Mouse (Mus musculus) v-Abl transformed pro-B cells (cell line): ENCODE measurements at regions not wholly inside any gene's neighbourhood (a gene's known extent, or its start where the extent isn't known, plus 50 kb on each side); places are given as distances from the start of the nearest gene placed in this dataset.

Experiments used
- in situ Hi-C, 2 experiments: fragments of 400-800 bp; cut with MboI; formaldehyde crosslinking; loops; one replicate each; pipeline ENCODE4 v1.15.1; 2025; ENCODE audit not compliant: unreplicated experiment in 2 of 2

- in situ Hi-C loops = no loop called here
Observed at GRCm38 (mm10) chr9:52402496-52402895, 234.1 kb upstream of the Zc3h12c start.

DNA sequence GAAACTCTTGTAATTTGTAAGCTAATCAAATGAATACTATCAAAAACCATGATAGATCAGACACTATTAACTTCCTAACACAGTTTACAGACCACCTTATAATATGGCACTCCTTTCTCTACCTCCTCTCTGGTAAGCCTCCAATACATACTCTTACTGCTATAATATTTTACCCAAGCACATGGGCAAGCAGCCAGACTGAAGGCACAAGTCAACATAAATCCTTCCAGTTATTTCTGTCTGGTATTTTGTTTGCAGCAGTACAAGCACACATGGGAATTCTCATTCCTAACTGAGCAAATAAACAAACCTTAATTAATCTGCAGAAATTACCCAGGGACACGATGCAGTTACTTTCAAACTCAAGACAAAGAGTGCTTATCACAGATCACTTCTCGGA lies 210.7 kb upstream of the Zc3h12c start:
- in situ Hi-C loops = no loop called here

DNA sequence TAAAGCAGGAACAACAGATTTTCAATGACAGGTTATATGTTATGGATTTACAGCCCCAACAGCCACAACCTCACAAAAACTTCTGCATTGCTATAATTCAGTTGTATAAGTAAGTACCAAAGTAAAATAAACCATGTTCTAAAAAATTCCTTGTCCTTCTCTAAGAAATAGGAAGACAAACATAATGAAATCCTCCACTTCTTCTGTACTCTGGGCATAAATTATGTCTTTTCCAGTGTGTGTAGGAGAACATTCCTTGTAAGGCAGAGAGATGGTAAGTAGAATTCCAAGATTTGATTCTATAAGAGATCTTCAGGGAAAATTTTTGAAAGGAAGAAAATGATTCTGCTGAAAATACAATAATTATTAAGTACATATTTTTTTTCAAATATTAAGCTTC lies 209.4 kb upstream of the Zc3h12c start:
- in situ Hi-C loops = no loop called here

- in situ Hi-C loops = no loop called here
Observed at GRCm38 (mm10) chr9:52376914-52377313, 208.5 kb upstream of the Zc3h12c start.

GRCm38 (mm10) chr9:52371296-52371695 lies 202.9 kb upstream of the Zc3h12c start:
- in situ Hi-C loops = no loop called here

GRCm38 (mm10) chr9:52368911-52369310 lies 200.5 kb upstream of the Zc3h12c start:
- in situ Hi-C loops = no loop called here

- in situ Hi-C loops = no loop called here
Observed at GRCm38 (mm10) chr9:52368080-52368479, 199.7 kb upstream of the Zc3h12c start.

- in situ Hi-C loops = no loop called here
Observed at GRCm38 (mm10) chr9:52366046-52366445, 197.7 kb upstream of the Zc3h12c start.

DNA sequence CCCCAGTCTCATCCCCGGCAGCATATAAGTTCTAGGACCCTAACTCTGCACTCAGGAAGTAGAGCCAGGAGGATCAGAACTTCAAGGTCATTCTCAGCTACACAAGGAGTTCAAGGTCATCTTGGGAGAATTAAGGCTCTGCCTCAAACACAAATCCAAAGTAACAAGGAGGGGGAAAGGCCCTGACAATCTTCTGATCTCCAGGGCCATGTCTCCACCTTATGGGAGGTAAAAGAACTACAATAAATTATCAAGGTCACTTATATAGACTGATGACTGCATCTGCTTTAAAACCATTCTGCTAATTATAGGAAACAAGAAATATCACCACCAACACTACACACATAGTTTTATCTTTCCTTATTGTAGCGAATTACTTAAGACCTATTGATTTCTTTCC lies 193.2 kb upstream of the Zc3h12c start:
- in situ Hi-C loops = no loop called here

- in situ Hi-C loops = no loop called here
Observed at GRCm38 (mm10) chr9:52359416-52359815, 191.0 kb upstream of the Zc3h12c start.

DNA sequence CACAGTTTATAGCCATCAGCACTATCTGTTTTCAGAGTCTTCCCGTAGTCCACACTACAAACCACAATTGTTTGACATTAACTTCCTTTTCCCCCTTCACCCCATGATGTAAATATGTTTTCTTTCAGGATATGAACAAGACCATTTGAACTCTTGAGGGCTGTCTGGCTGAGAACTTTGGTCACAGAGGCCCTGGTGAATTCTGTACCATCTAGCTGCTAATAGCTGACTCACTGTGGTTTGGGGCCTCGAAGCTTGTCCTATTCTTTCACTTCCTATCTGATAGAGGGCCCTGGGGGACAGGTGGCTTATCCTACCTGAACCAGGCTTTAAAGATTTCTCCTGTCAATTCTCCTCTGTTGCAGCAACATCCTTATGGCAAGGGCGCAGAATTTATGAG lies 188.2 kb upstream of the Zc3h12c start:
- in situ Hi-C loops = no loop called here

- in situ Hi-C loops = no loop called here
Observed at GRCm38 (mm10) chr9:52355187-52355982, 187.0 kb upstream of the Zc3h12c start.

GRCm38 (mm10) chr9:52348536-52349527 lies 180.5 kb upstream of the Zc3h12c start:
- in situ Hi-C loops = no loop called here

GRCm38 (mm10) chr9:52344177-52344877 lies 176.0 kb upstream of the Zc3h12c start:
- in situ Hi-C loops = no loop called here

DNA sequence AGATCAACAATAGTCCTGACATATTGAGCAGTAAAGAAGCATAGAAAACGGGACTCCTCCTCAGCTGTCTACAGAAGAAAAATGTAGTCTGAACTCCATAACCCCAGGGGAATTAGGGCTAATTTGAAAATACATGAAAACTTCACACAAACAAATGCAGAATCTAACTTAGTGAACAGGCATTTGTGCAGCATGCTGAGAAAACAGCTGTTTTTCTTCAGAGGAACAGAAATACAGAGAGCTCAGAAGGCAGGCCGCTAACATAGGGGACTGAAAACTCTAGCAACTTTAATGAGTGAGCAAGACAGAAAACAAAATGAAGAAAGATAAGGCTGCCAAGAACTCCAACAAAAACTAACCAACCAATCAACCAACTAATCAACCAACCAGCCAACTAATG lies 172.7 kb upstream of the Zc3h12c start:
- in situ Hi-C loops = no loop called here

GRCm38 (mm10) chr9:52337786-52338322 lies 169.5 kb upstream of the Zc3h12c start:
- in situ Hi-C loops = no loop called here

- in situ Hi-C loops = no loop called here
Observed at GRCm38 (mm10) chr9:52334767-52335166, 166.4 kb upstream of the Zc3h12c start.

GRCm38 (mm10) chr9:52333884-52334283 lies 165.5 kb upstream of the Zc3h12c start:
- in situ Hi-C loops = no loop called here

DNA sequence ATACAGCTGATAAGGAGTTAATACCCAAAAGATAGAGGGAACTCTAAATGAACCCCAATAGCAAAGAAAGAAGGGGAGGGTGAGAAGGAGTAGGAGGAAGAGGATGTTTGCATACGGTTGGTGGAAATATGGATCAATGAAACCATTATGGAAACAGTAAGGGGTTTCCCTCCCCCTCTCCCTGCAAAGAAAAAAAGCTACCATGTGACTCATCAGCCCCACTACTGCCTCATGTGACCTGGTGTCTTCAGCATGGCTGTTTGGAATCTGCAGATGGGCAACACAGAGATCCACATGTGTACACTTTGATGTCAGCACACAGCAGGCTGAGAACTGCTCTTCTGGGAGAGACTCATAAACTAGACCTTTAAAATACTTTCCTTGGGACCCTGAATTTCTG lies 163.4 kb upstream of the Zc3h12c start:
- in situ Hi-C loops = no loop called here

DNA sequence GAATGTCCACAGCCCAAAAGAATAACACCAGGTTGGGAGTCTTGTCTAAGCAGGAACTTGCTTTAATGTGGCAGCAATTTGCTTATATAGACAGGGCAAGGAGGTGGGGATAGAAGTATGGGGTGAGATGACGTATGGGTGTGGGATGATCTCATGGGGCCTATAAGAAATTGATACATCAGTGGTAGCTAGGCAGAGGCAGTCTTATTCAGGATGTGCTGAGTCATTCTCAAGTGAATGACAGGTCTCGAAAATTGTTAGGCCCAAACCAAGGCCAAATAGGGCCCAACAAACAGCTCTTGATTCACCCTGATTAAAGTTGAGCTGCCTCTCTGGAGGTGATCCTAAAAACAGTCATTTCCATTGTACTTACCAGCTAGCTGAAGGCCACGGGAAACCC lies 162.3 kb upstream of the Zc3h12c start:
- in situ Hi-C loops = no loop called here

DNA sequence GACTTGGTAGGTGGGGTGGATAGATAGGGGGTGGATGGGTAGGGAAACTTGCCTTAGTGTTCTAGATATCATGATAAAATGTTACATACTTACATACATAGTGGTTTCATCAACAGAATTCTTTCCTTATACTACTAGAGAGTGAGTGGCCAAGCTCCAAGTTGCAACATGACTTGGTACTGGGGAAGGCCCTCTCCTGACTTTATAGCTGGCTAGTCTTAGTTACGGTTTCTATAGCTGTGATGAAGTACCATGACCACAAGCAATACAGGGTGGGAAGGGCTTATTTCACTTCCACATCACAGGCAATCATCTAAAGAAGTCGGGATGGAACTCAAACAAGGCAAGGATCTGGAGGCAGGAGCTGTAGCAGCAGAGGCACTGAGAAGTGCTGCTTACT lies 156.0 kb upstream of the Zc3h12c start:
- in situ Hi-C loops = no loop called here
